Mouse (Mus musculus): Measurements from ENCODE around the gene Ehbp1l1. TPM values are rescaled to one million over a fixed set of nuclear protein-coding genes. Genes with fewer than 3 reads are reported as not detected.

Ehbp1l1 gene
- total RNA-seq, 2 experiments from 2014 or later = 124 to 141 TPM

- peak; percentile 85 to 89 for DNase-seq
- intact Hi-C loops (cut with DNase I) = loop anchor here (5.0 kb wide), 1 partner anchor 37 kb away; no protein-coding TSS in a partner anchor
These were observed 14.5 kb upstream of the Ehbp1l1 start, which contains the start of gene Ltbp3 for GRCm38 (mm10) chr19:5740320-5741317. Gene Ltbp3 (plus strand): TSS chr19:5740904.

GRCm38 (mm10) chr19:5739446-5739845, 13.3 kb upstream of the Ehbp1l1 start:
- intact Hi-C loops (cut with DNase I) = no loop called here
- DNase-seq = no peak

- intact Hi-C loops (cut with DNase I) = no loop called here
- DNase-seq = no peak
These were observed 8.2 kb upstream of the Ehbp1l1 start for GRCm38 (mm10) chr19:5734325-5734724.

GRCm38 (mm10) chr19:5731264-5731978, 5.3 kb upstream of the Ehbp1l1 start:
- DNase-seq = peak; percentile 86 to 95
- intact Hi-C loops (cut with DNase I) = no loop called here

GRCm38 (mm10) chr19:5730314-5731186, 4.4 kb upstream of the Ehbp1l1 start:
- intact Hi-C loops (cut with DNase I) = no loop called here
- no peak for DNase-seq

GRCm38 (mm10) chr19:5729444-5729815, 3.3 kb upstream of the Ehbp1l1 start, which contains the start of gene Fam89b:
Gene Fam89b (minus strand): TSS chr19:5729653.
- DNase-seq = peak; percentile 91 to 93
- intact Hi-C loops (cut with DNase I) = loop anchor here (2.0 to 5.0 kb wide), 2 partner anchors 41 to 162 kb away; partner anchors contain the start of genes Ap5b1 and Scyl1

GRCm38 (mm10) chr19:5728631-5729443, 2.7 kb upstream of the Ehbp1l1 start:
- DNase-seq = peak; percentile 71 to 73
- intact Hi-C loops (cut with DNase I) = loop anchor here (2.0 to 5.0 kb wide), 2 partner anchors 42 to 162 kb away; partner anchors contain the start of genes Ap5b1 and Scyl1

GRCm38 (mm10) chr19:5727701-5728100, 1.6 kb upstream of the Ehbp1l1 start:
- peak; percentile 92 to 95 for DNase-seq
- intact Hi-C loops (cut with DNase I) = loop anchor here (2.0 to 5.0 kb wide), 3 partner anchors 37 to 160 kb away; partner anchors contain the start of genes Ap5b1 and Scyl1

- DNase-seq = no peak
- intact Hi-C loops (cut with DNase I) = loop anchor here (2.0 to 5.0 kb wide), 2 partner anchors 36 to 160 kb away; partner anchors contain the start of gene Ap5b1
These were observed 953 bp upstream of the Ehbp1l1 start for GRCm38 (mm10) chr19:5726961-5727578.

GRCm38 (mm10) chr19:5725029-5725707, 949 bp downstream of the Ehbp1l1 start:
- intact Hi-C loops (cut with DNase I) = loop anchor here (2.0 to 5.0 kb wide), 2 partner anchors 14 to 158 kb away; partner anchors contain the start of gene Ap5b1
- DNase-seq = peak; percentile 74 to 82

GRCm38 (mm10) chr19:5724549-5724941, 1.6 kb downstream of the Ehbp1l1 start:
- peak; percentile 79 to 80 for DNase-seq
- intact Hi-C loops (cut with DNase I) = loop anchor here (2.0 kb wide), 1 partner anchor 14 kb away; no protein-coding TSS in a partner anchor

- intact Hi-C loops (cut with DNase I) = loop anchor here (2.0 kb wide), 1 partner anchor 13 kb away; no protein-coding TSS in a partner anchor
- DNase-seq = no peak
These were observed 2.1 kb downstream of the Ehbp1l1 start for GRCm38 (mm10) chr19:5723934-5724548.

- intact Hi-C loops (cut with DNase I) = no loop called here
These were observed 3.2 kb downstream of the Ehbp1l1 start for GRCm38 (mm10) chr19:5722848-5723425.

GRCm38 (mm10) chr19:5721233-5721632, 4.9 kb downstream of the Ehbp1l1 start:
- no peak for DNase-seq
- intact Hi-C loops (cut with DNase I) = no loop called here

More at GRCm38 (mm10) chr19:5722848-5723425, 3.2 kb downstream of the Ehbp1l1 start:
- DNase-seq = no peak

- no peak for DNase-seq
- intact Hi-C loops (cut with DNase I) = no loop called here
These were observed 9.2 kb downstream of the Ehbp1l1 start for GRCm38 (mm10) chr19:5716955-5717354.

GRCm38 (mm10) chr19:5715793-5716688, 10.1 kb downstream of the Ehbp1l1 start:
- intact Hi-C loops (cut with DNase I) = no loop called here
- DNase-seq = no peak

Measured in heart, postnatal 14 days (tissue).